Mouse (Mus musculus): ENCODE data around the gene Cdk17. TPM values are rescaled to one million over a fixed set of nuclear protein-coding genes. Genes with fewer than 3 reads are reported as not detected.

Cdk17 gene
- polyA plus RNA-seq, 1 experiment: 2.3 TPM

- Histone ChIP-seq H3K9me3 (no peaks in the 10 kb centered on the region), H3K27me3 (replicated peaks) (no peaks in the 10 kb centered on the region), H3K36me3 (replicated peaks; ENCODE audit: low read length) (peaks cover 36% of the 10 kb centered on the region), H3K4me1 (peaks cover 61% of the 10 kb centered on the region), H3K4me3 (replicated peaks) (no peak overlapping the region)
- no peak for TF ChIP-seq FLI1 (IDR thresholded peaks at IDR 0.05; ENCODE audit: low read length)
- no peak for TF ChIP-seq GATA1 (IDR thresholded peaks at IDR 0.05; ENCODE audit: borderline replicate concordance, low read length)
Observed at GRCm38 (mm10) chr10:93184351-93184976, 23.8 kb downstream of the Cdk17 start.

DNA sequence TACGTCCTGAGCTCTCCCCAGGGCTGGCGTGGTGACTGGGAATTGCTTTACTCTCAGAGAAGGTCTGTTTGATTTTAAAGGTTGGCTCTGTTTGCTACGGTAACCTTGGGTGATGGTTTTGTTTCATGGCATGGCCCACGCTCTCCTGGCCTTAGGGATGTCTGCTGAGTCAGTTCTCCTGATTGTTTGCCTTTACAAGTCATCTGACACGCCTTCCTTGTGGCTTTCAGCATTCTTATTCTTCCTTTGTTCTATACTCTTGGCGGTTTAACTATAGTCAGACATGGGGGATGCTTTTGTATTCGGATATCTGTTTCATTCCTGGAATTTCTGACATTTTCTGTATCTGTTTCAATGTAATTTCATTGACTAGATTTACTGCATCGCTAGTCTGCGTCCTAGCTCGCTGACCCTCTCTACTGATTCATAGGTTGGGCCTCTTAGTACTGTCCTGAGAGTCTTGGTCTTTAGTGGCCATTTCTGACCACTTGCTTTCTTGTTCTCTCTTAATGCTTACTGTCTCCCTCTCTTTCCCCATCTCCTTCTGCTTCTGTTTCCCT is 27.8 kb downstream of the Cdk17 start:
- Histone ChIP-seq H3K4me1 (peaks cover 60% of the 10 kb centered on the region), H3K4me3 (replicated peaks) (no peak overlapping the region), H3K27me3 (replicated peaks) (no peaks in the 10 kb centered on the region), H3K9me3 (no peaks in the 10 kb centered on the region), H3K36me3 (replicated peaks; ENCODE audit: low read length) (peaks cover 21% of the 10 kb centered on the region)
- TF ChIP-seq FLI1 (IDR thresholded peaks at IDR 0.05; ENCODE audit: low read length): no peak
- no peak for TF ChIP-seq GATA1 (IDR thresholded peaks at IDR 0.05; ENCODE audit: borderline replicate concordance, low read length)

DNA sequence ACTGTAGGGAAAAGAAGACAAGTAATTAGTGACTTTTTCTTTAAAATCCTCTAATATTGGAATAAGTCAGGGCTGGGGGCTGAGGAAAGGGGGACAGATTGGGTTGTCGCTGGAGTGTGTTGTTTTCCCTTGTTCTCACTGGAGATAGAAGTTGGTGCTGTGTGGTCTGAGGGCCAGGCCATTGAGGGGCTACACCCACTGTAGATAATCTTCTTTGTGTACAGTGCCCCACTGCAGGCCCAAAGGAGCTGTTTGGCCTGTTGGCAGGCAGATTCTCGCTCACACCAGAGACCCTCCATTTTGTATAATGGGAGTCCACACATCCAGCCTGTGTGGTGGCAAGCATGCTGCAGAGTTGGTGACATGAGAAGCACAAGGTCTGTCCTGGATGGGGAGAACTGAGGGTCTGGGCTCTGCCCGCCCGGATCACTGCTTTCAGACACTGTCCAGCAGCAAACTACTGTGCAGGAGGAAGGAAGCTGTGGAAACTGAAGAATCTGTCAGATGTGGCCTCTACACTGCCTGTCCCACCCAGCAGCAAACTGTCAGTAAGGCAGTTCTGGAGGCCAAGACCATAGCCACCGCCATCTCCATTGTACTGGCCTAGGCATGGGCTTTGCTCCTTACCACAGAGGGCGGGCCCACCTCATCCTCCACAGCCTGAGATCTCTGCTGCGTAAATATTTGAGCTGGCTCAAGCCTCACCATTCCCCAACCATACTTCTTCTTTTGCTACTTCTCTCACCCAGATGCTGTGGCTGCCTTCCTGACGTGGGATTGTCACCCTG is 30.0 kb downstream of the Cdk17 start:
- Histone ChIP-seq H3K27me3 (replicated peaks) (no peaks in the 10 kb centered on the region), H3K36me3 (replicated peaks; ENCODE audit: low read length) (peaks cover 14% of the 10 kb centered on the region), H3K4me1 (peaks cover 63% of the 10 kb centered on the region), H3K9me3 (no peaks in the 10 kb centered on the region), H3K4me3 (replicated peaks) (peak overlapping the region; percentile 79)
- TF ChIP-seq FLI1 (IDR thresholded peaks at IDR 0.05; ENCODE audit: low read length) (no peak), GATA1 (IDR thresholded peaks at IDR 0.05; ENCODE audit: borderline replicate concordance, low read length) (no peak)

- no peaks in the 10 kb centered on the region for H3K9me3 ChIP-seq
- H3K36me3 ChIP-seq (replicated peaks; ENCODE audit: low read length): peaks cover 28% of the 10 kb centered on the region
- TF ChIP-seq GATA1 (IDR thresholded peaks at IDR 0.05; ENCODE audit: borderline replicate concordance, low read length) (no peak), FLI1 (IDR thresholded peaks at IDR 0.05; ENCODE audit: low read length) (no peak)
- H3K4me3 ChIP-seq (replicated peaks): no peak overlapping the region
- peaks cover 50% of the 10 kb centered on the region for H3K4me1 ChIP-seq
- H3K27me3 ChIP-seq (replicated peaks): no peaks in the 10 kb centered on the region
Observed at GRCm38 (mm10) chr10:93197092-93197491, 36.4 kb downstream of the Cdk17 start.

DNA sequence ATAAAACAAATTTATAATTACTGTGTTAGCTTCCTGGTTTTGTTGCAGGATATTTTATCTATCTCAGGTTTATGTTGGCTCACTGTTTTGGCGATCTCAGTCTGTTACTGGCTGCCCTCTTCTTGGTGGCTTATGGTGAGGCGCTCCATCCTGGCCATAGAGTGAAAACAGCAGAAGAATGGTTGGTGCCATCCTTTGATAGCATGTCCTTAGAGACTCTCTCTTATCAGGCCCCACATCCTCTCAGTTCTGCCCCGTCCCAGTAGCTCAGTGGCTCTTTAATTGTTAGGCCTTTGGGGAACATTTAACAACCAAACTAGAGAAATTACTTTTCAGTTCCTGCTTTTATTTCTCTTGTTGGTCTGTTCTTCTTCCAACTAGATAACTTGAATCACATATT is 38.3 kb downstream of the Cdk17 start:
- H3K9me3 ChIP-seq: no peaks in the 10 kb centered on the region
- peaks cover 27% of the 10 kb centered on the region for H3K36me3 ChIP-seq (replicated peaks; ENCODE audit: low read length)
- H3K4me1 ChIP-seq: peaks cover 54% of the 10 kb centered on the region
- TF ChIP-seq GATA1 (IDR thresholded peaks at IDR 0.05; ENCODE audit: borderline replicate concordance, low read length) (no peak), FLI1 (IDR thresholded peaks at IDR 0.05; ENCODE audit: low read length) (no peak)
- H3K4me3 ChIP-seq (replicated peaks): no peak overlapping the region
- H3K27me3 ChIP-seq (replicated peaks): no peaks in the 10 kb centered on the region

GRCm38 (mm10) chr10:93201846-93202458 is 41.3 kb downstream of the Cdk17 start:
- TF ChIP-seq GATA1 (IDR thresholded peaks at IDR 0.05; ENCODE audit: borderline replicate concordance, low read length): no peak
- TF ChIP-seq FLI1 (IDR thresholded peaks at IDR 0.05; ENCODE audit: low read length): no peak
- no peaks in the 10 kb centered on the region for H3K9me3 ChIP-seq
- peaks cover 61% of the 10 kb centered on the region for H3K4me1 ChIP-seq
- H3K4me3 ChIP-seq (replicated peaks): no peak overlapping the region
- peaks cover 30% of the 10 kb centered on the region for H3K36me3 ChIP-seq (replicated peaks; ENCODE audit: low read length)
- H3K27me3 ChIP-seq (replicated peaks): no peaks in the 10 kb centered on the region

DNA sequence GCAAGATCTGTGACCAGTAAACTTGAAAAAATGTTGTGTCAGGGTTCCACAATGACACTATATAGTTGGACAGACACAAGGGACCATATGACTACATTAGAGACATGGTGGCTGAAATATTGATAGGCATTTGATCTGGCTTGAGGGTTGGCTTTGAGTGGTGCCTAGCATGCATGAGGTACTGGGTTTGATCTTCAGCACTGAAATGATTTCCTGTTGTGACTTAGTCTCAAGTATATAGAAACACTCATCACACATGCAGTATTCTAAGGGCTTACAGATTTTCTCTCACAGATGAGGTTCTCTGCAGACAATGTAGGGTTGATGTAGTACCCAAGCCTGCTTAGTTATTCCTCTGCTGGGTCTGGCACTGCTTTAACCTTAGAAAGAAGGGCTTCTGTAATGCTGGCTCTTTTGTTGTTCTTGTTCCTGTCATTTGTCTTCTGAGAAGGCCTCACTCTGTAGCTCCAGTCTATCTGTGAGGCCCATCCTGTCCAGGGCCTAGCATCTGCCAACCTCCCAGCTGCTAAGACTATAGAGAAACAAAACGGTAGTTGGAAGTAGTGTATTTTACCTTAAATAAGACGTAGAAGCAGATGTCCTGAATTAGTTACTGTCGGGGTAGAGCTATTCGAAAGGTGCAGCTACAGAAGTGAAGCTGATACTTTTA is 44.7 kb downstream of the Cdk17 start:
- TF ChIP-seq FLI1 (IDR thresholded peaks at IDR 0.05; ENCODE audit: low read length) (no peak), GATA1 (IDR thresholded peaks at IDR 0.05; ENCODE audit: borderline replicate concordance, low read length) (no peak)
- H3K27me3 ChIP-seq (replicated peaks): no peaks in the 10 kb centered on the region
- H3K4me3 ChIP-seq (replicated peaks): no peak overlapping the region
- H3K36me3 ChIP-seq (replicated peaks; ENCODE audit: low read length): peaks cover 26% of the 10 kb centered on the region
- no peaks in the 10 kb centered on the region for H3K9me3 ChIP-seq
- peaks cover 70% of the 10 kb centered on the region for H3K4me1 ChIP-seq

- Histone ChIP-seq H3K27me3 (replicated peaks) (no peaks in the 10 kb centered on the region), H3K9me3 (no peaks in the 10 kb centered on the region), H3K4me1 (peaks cover 65% of the 10 kb centered on the region), H3K36me3 (replicated peaks; ENCODE audit: low read length) (peaks cover 33% of the 10 kb centered on the region), H3K4me3 (replicated peaks) (no peak overlapping the region)
- TF ChIP-seq FLI1 (IDR thresholded peaks at IDR 0.05; ENCODE audit: low read length): no peak
- TF ChIP-seq GATA1 (IDR thresholded peaks at IDR 0.05; ENCODE audit: borderline replicate concordance, low read length): no peak
Observed at GRCm38 (mm10) chr10:93207176-93207575, 46.5 kb downstream of the Cdk17 start.

GRCm38 (mm10) chr10:93212699-93213098 is 52.0 kb downstream of the Cdk17 start:
- Histone ChIP-seq H3K4me1 (peaks cover 44% of the 10 kb centered on the region), H3K4me3 (replicated peaks) (no peak overlapping the region), H3K27me3 (replicated peaks) (no peaks in the 10 kb centered on the region), H3K9me3 (peaks cover 4% of the 10 kb centered on the region; the same call in 1 of the 2 replicates), H3K36me3 (replicated peaks; ENCODE audit: low read length) (peaks cover 79% of the 10 kb centered on the region)
- TF ChIP-seq FLI1 (IDR thresholded peaks at IDR 0.05; ENCODE audit: low read length) (no peak), GATA1 (IDR thresholded peaks at IDR 0.05; ENCODE audit: borderline replicate concordance, low read length) (no peak)
